In the genomic region with DNA sequence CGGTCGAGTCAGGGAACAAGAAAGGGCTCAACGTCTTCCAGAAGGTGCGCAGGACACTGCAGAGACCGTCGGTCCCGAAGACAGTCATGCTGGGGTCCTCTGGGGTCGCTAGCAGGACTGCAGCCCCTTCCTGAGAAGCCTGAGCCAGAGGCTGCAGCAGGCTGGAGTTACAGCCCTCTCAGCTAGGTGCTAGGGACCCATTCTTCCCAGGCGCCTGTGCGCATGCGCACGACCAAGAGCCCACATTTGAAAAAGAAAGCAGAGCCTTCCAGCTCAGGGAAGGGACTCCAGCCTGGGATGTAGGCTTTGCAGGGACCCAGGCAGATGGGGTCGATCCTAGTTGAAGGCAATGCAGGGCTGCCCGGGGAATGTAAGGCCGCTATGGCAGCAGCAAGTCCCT, we compare ENCODE assay signal across 8 mouse cellular contexts.
DNase-seq lines count a peak whose midpoint lies in the region; ATAC-seq and TF ChIP-seq lines count a peak whose summit lies in the region.
"Not testable (repeated sequence)": the region's sequence is repeated elsewhere in the genome, so short reads cannot be mapped to it uniquely, and the experiment has no call there.

No protein-coding gene starts in this region.

- not testable (repeated sequence) for ATAC-seq in embryonic facial prominence, embryonic 14.5 days (ENCODE audit: low read depth); heart, postnatal 0 days (ENCODE audit: insufficient read depth, low read depth); midbrain, embryonic 11.5 days (ENCODE audit: low FRiP score)

- not testable (repeated sequence) for H3K9ac ChIP-seq in embryonic facial prominence, embryonic 14.5 days (ENCODE audit: low read depth, low read length); heart, postnatal 0 days (replicated peaks; ENCODE audit: low read depth, low read length); midbrain, embryonic 11.5 days (ENCODE audit: low read length)

- H3K4me2 ChIP-seq in embryonic facial prominence, embryonic 14.5 days (ENCODE audit: low read depth, low read length); heart, postnatal 0 days (ENCODE audit: low read depth, low read length); midbrain, embryonic 11.5 days: not testable (repeated sequence)

- H3K4me1 ChIP-seq in embryonic facial prominence, embryonic 14.5 days (ENCODE audit: control insufficient read depth, insufficient read depth, low read length); heart, postnatal 0 days (ENCODE audit: control insufficient read depth, insufficient read depth); midbrain, embryonic 11.5 days (ENCODE audit: control insufficient read depth, insufficient read depth, low read length): not testable (repeated sequence)

- H3K4me3 ChIP-seq in embryonic facial prominence, embryonic 14.5 days (ENCODE audit: low read depth, low read length); heart, postnatal 0 days (ENCODE audit: low read depth, low read length); midbrain, embryonic 11.5 days (ENCODE audit: low read depth, low read length): not testable (repeated sequence)

- WGBS in embryonic facial prominence, embryonic 14.5 days: no CpG with 5 or more reads among the region's 15 CpGs
- WGBS in heart, postnatal 0 days: 0% methylated on average over 2 of the region's 15 CpGs
- 0% methylated on average over 5 of the region's 15 CpGs for WGBS in midbrain, embryonic 11.5 days

- not testable (repeated sequence) for TF ChIP-seq EP300 in heart, postnatal 0 days (IDR thresholded peaks at IDR 0.05; ENCODE audit: low read depth)

- DNase-seq in ES-CJ7 (ENCODE audit: low read depth, low spot score) (peak; percentile 24), liver (peak; percentile 46)
- DNase-seq in brain, adult 2 months (ENCODE audit: low read depth, low spot score): peak; percentile 26
- peak; percentile 62 for DNase-seq in embryonic facial prominence, embryonic 14.5 days (ENCODE audit: low spot score)
- DNase-seq in heart, postnatal 0 days (ENCODE audit: low spot score): peak; percentile 5
- peak; percentile 32 for DNase-seq in kidney, postnatal 10 days
- peak; percentile 94 for DNase-seq in midbrain, embryonic 11.5 days (ENCODE audit: low spot score, missing footprints)
- DNase-seq in testis, postnatal 10 days (ENCODE audit: low spot score): peak; percentile 66

- not testable (repeated sequence) for H3K27me3 ChIP-seq in embryonic facial prominence, embryonic 14.5 days (replicated peaks; ENCODE audit: control insufficient read depth, insufficient read depth, low read length); heart, postnatal 0 days (ENCODE audit: control insufficient read depth, insufficient read depth, low read length); midbrain, embryonic 11.5 days (ENCODE audit: control insufficient read depth, insufficient read depth, low read length)

- not testable (repeated sequence) for H3K36me3 ChIP-seq in embryonic facial prominence, embryonic 14.5 days (ENCODE audit: control insufficient read depth, insufficient read depth, low read length); heart, postnatal 0 days (replicated peaks; ENCODE audit: control insufficient read depth, insufficient read depth, low read length); midbrain, embryonic 11.5 days (ENCODE audit: control insufficient read depth, insufficient read depth, low read length)

- not testable (repeated sequence) for TF ChIP-seq CTCF in heart, postnatal 0 days (IDR thresholded peaks at IDR 0.05; ENCODE audit: low read depth)

- H3K9me3 ChIP-seq in embryonic facial prominence, embryonic 14.5 days (ENCODE audit: control insufficient read depth, low read length); heart, postnatal 0 days (replicated peaks; ENCODE audit: control insufficient read depth, low read length); midbrain, embryonic 11.5 days (ENCODE audit: control insufficient read depth, low read length): not testable (repeated sequence)

- H3K27ac ChIP-seq in embryonic facial prominence, embryonic 14.5 days (replicated peaks; ENCODE audit: low read depth, low read length); heart, postnatal 0 days (ENCODE audit: low read depth); midbrain, embryonic 11.5 days (ENCODE audit: low read depth, low read length): not testable (repeated sequence)

Comparison
In these comparisons a context has a peak if more than half of its experiments do, and no peak if none do; other contexts are left out.
1. DNase-seq: peak in every context shown above with its lines; median percentile 94 in midbrain, embryonic 11.5 days; 66 in testis, postnatal 10 days; 62 in embryonic facial prominence, embryonic 14.5 days; 46 in liver; 32 in kidney, postnatal 10 days; 26 in brain, adult 2 months; 24 in ES-CJ7; 5 in heart, postnatal 0 days.